Mouse (Mus musculus) brain, adult 10 weeks (tissue): ENCODE results near the gene Cyba. TPM values are rescaled to one million over a fixed set of nuclear protein-coding genes. Genes with fewer than 3 reads are reported as not detected.

Experiments used
- polyA plus RNA-seq: library from polyadenylated mRNA; stranded (reverse); fragments of 350-450 nt; fragmentation: Illumina TruSeq; extraction: RNeasy Lipid Tissue Mini Kit (QIAGEN cat#74804); gene quantifications from one replicate; pipeline ENCODE4 v1.2.3, GENCODE M21; 2015; ENCODE audit warnings: low read depth, low replicate concordance

The Cyba gene
- 20.5 TPM for polyA plus RNA-seq

GRCm38 (mm10) chr8:122432443-122433268 is at the start of gene Cyba:
Gene Cyba, minus strand, starts transcription at chr8:122432930.

GRCm38 (mm10) chr8:122475580-122476320 is 43.0 kb upstream of the Cyba start, which contains the start of the genes Rnf166 and Ctu2:
Gene Rnf166, minus strand, starts transcription at chr8:122476064.
Gene Ctu2, plus strand, starts transcription at chr8:122476143.

GRCm38 (mm10) chr8:122460524-122461472 is 28.1 kb upstream of the Cyba start, which contains the start of gene Snai3:
Gene Snai3, minus strand, starts transcription at chr8:122460733.

GRCm38 (mm10) chr8:122443262-122444006 is 10.7 kb upstream of the Cyba start, which contains the start of gene Mvd:
Gene Mvd, minus strand, starts transcription at chr8:122443422.

GRCm38 (mm10) chr8:122421376-122422070 is 11.2 kb downstream of the Cyba start, which contains the start of gene Il17c:
Gene Il17c, plus strand, starts transcription at chr8:122422020.

GRCm38 (mm10) chr8:122376365-122377231 is 56.1 kb downstream of the Cyba start, which contains the start of gene Zc3h18:
Gene Zc3h18, plus strand, starts transcription at chr8:122376609.

Other genes with a start within 250 kb of the Cyba start
- 20.3 TPM for gene Zfpm1, start 150.8 kb downstream of the Cyba start, polyA plus RNA-seq
- gene Trhr2, start 72.2 kb downstream of the Cyba start, polyA plus RNA-seq, result 3.8 TPM
- gene Zc3h18, start 56.3 kb downstream of the Cyba start, polyA plus RNA-seq, result 24.7 TPM
- not detected for gene Il17c, start 10.9 kb downstream of the Cyba start, polyA plus RNA-seq
- gene Mvd, start 10.5 kb upstream of the Cyba start, polyA plus RNA-seq, result 21.9 TPM
- 0.55 TPM for gene Snai3, start 27.8 kb upstream of the Cyba start, polyA plus RNA-seq
- 38.2 TPM for gene Rnf166, start 43.1 kb upstream of the Cyba start, polyA plus RNA-seq
- 24.8 TPM for gene Ctu2, start 43.2 kb upstream of the Cyba start, polyA plus RNA-seq
- gene Piezo1, start 118.4 kb upstream of the Cyba start, polyA plus RNA-seq, result 3.5 TPM
- 0.95 TPM for gene Cdt1, start 135.1 kb upstream of the Cyba start, polyA plus RNA-seq
- gene Aprt, start 144.0 kb upstream of the Cyba start, polyA plus RNA-seq, result 61.8 TPM
- 4.9 TPM for gene Galns, start 178.5 kb upstream of the Cyba start, polyA plus RNA-seq
- gene Trappc2l, start 178.7 kb upstream of the Cyba start, polyA plus RNA-seq, result 100 TPM
- not detected for gene Pabpn1l, start 189.8 kb upstream of the Cyba start, polyA plus RNA-seq